Comparison of ENCODE assay signal across 34 mouse cellular contexts in the genomic region with DNA sequence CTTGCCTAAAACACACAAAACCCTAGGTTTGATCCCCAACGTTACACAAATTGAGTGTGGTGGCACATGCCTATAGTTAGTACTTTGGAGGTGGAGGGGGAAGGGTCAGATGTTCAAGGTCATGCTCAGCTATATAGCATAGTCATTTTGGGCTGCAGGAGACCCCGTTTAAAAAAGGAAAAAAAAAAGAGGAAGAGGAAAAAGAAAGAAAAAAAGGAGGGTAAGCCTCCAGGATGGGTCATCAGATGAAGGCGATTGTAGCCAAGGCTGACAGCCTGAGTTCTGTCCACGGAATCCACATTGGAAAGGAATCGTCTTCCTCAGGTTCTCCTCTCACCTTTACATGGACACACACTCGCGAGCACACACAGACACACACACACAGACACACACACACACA. TPM values are rescaled to one million over a fixed set of nuclear protein-coding genes. Genes with fewer than 3 reads are reported as not detected.
DNase-seq lines count a peak whose midpoint lies in the region; ATAC-seq and TF ChIP-seq lines count a peak whose summit lies in the region.
"Had no signal": no experiment of that assay in that cellular context is flagged by ENCODE, and none has a peak within 500 bp of the region (broad histone marks: within the 10 kb centered on the region; RNA-seq: fewer than 3 reads in every experiment).

No protein-coding gene starts in this region.

- 87% methylated on average over 7 of the region's 7 CpGs for WGBS in heart, adult 2 months
- 91% methylated on average over 7 of the region's 7 CpGs for WGBS in hindbrain, embryonic 14.5 days

- DNase-seq in heart, adult 2 months: no peak
- no peak for DNase-seq in heart, postnatal 36 days
- no peak for DNase-seq in lung, postnatal 4 days
- DNase-seq in hindbrain, embryonic 14.5 days (ENCODE audit: low spot score): no peak
- DNase-seq in thymus, postnatal 36 days: no peak
- DNase-seq: adrenal gland, postnatal 10 days; adrenal gland, postnatal 36 days; cerebellum, adult 11-12 months; cerebellum, adult 8-10 months; cerebellum, postnatal 10 days; cerebellum, postnatal 36 days; embryo, embryonic 11 days; gastrocnemius, postnatal 10 days; heart, postnatal 10 days; heart, postnatal 4 days; kidney, adult 11 months had no signal

- H3K9me3 ChIP-seq in ES-Bruce4 (replicated peaks; ENCODE audit: control insufficient read depth, insufficient read depth, low read length, poor library complexity, severe bottlenecking): no peaks in the 10 kb centered on the region
- no peaks in the 10 kb centered on the region for H3K9me3 ChIP-seq in hindbrain, embryonic 14.5 days (ENCODE audit: control insufficient read depth, low read length)
- H3K9me3 ChIP-seq: embryonic facial prominence, embryonic 10.5 days; embryonic facial prominence, embryonic 13.5 days; forebrain, embryonic 12.5 days; forebrain, embryonic 15.5 days; heart, embryonic 12.5 days; heart, embryonic 15.5 days; hindbrain, embryonic 15.5 days had no signal

- peaks cover under 1% of the 10 kb centered on the region; the same call in 1 of the 2 replicates for H3K79me2 ChIP-seq in heart, adult 2 months (replicated peaks; ENCODE audit: control insufficient read depth, insufficient read depth, low read length)

- H3K27me3 ChIP-seq in heart, adult 2 months (ENCODE audit: control insufficient read depth, insufficient read depth, low read length): no peaks in the 10 kb centered on the region
- H3K27me3 ChIP-seq in ES-Bruce4 (ENCODE audit: control insufficient read depth, insufficient read depth, low read length, poor library complexity, severe bottlenecking): no peaks in the 10 kb centered on the region
- H3K27me3 ChIP-seq in hindbrain, embryonic 14.5 days (ENCODE audit: control insufficient read depth, insufficient read depth, low read length): peaks cover 12% of the 10 kb centered on the region
- H3K27me3 ChIP-seq: heart, embryonic 12.5 days; heart, embryonic 15.5 days; Patski had no signal

- TF ChIP-seq CTCF in heart, adult 2 months (IDR thresholded peaks at IDR 0.05): no peak
- no peak for TF ChIP-seq CTCF in ES-Bruce4 (IDR thresholded peaks at IDR 0.05; ENCODE audit: low read depth, low read length)
- no peak for TF ChIP-seq CTCF in bone marrow macrophage, adult 2 months (IDR thresholded peaks at IDR 0.05; ENCODE audit: low read depth, low read length)

- no peak for ATAC-seq in hindbrain, embryonic 14.5 days (ENCODE audit: low FRiP score)
- ATAC-seq: forebrain, embryonic 15.5 days; Patski had no signal

- peak overlapping the region; percentile 71 for H3K27ac ChIP-seq in heart, adult 2 months
- peak overlapping the region; percentile 70 for H3K27ac ChIP-seq in ES-Bruce4 (ENCODE audit: insufficient read depth, low read length)
- H3K27ac ChIP-seq in bone marrow macrophage, adult 2 months (ENCODE audit: insufficient read depth, low read depth, low read length): peak overlapping the region; percentile 86
- no peak overlapping the region for H3K27ac ChIP-seq in hindbrain, embryonic 14.5 days
- H3K27ac ChIP-seq: embryonic facial prominence, embryonic 10.5 days; embryonic facial prominence, embryonic 13.5 days; forebrain, embryonic 12.5 days; forebrain, embryonic 15.5 days; heart, embryonic 15.5 days; hindbrain, embryonic 15.5 days had no signal

- peaks cover 6% of the 10 kb centered on the region; the same call in 1 of the 2 replicates for H3K4me1 ChIP-seq in heart, adult 2 months (ENCODE audit: control insufficient read depth, insufficient read depth, low read length)
- peaks cover 2% of the 10 kb centered on the region for H3K4me1 ChIP-seq in ES-Bruce4 (ENCODE audit: control insufficient read depth, insufficient read depth, low read length)
- H3K4me1 ChIP-seq in bone marrow macrophage, adult 2 months (ENCODE audit: control insufficient read depth, insufficient read depth, low read length): peaks cover 34% of the 10 kb centered on the region
- no peaks in the 10 kb centered on the region for H3K4me1 ChIP-seq in hindbrain, embryonic 14.5 days (replicated peaks; ENCODE audit: control insufficient read depth, insufficient read depth, low read length)
- H3K4me1 ChIP-seq: heart, embryonic 12.5 days had no signal

- intact Hi-C loops in heart, adult 2 months (cut with DNase I): no loop called here
- intact Hi-C loops in heart, postnatal 36 days (cut with DNase I): loop anchor here (10.0 kb wide), 1 partner anchor 1920 kb away; no protein-coding TSS in a partner anchor

- no peak overlapping the region for H3K4me3 ChIP-seq in heart, adult 2 months
- no peak overlapping the region for H3K4me3 ChIP-seq in ES-Bruce4 (ENCODE audit: low read depth, low read length)
- H3K4me3 ChIP-seq in bone marrow macrophage, adult 2 months (ENCODE audit: insufficient read depth, low read length): no peak overlapping the region
- H3K4me3 ChIP-seq in hindbrain, embryonic 14.5 days (replicated peaks; ENCODE audit: low read length): no peak overlapping the region
- H3K4me3 ChIP-seq: embryonic facial prominence, embryonic 10.5 days; embryonic facial prominence, embryonic 13.5 days; erythroblast, embryonic 14.5 days; forebrain, embryonic 12.5 days; forebrain, embryonic 15.5 days; heart, embryonic 12.5 days; heart, embryonic 15.5 days; hindbrain, embryonic 15.5 days had no signal

- H3K4me2 ChIP-seq in hindbrain, embryonic 14.5 days (replicated peaks): no peak overlapping the region
- H3K4me2 ChIP-seq: embryonic facial prominence, embryonic 13.5 days; forebrain, embryonic 12.5 days; forebrain, embryonic 15.5 days; heart, embryonic 12.5 days; heart, embryonic 15.5 days; hindbrain, embryonic 15.5 days had no signal

- TF ChIP-seq POLR2A in heart, adult 2 months (IDR thresholded peaks at IDR 0.05; ENCODE audit: insufficient read depth, low read depth, low read length): no peak
- TF ChIP-seq POLR2A in ES-Bruce4 (IDR thresholded peaks at IDR 0.05; ENCODE audit: insufficient read depth, low read length): no peak
- TF ChIP-seq POLR2A in bone marrow macrophage, adult 2 months (IDR thresholded peaks at IDR 0.05; ENCODE audit: borderline replicate concordance, low read depth, low read length): no peak

- H3K36me3 ChIP-seq in heart, adult 2 months (ENCODE audit: control insufficient read depth, insufficient read depth, low read length): no peaks in the 10 kb centered on the region
- peaks cover 5% of the 10 kb centered on the region; the same call in 1 of the 2 replicates for H3K36me3 ChIP-seq in ES-Bruce4 (ENCODE audit: control insufficient read depth, insufficient read depth, low read length, poor library complexity, severe bottlenecking)
- H3K36me3 ChIP-seq in hindbrain, embryonic 14.5 days (replicated peaks; ENCODE audit: control insufficient read depth, insufficient read depth): peaks cover 19% of the 10 kb centered on the region

- no peak for TF ChIP-seq EP300 in heart, adult 2 months (IDR thresholded peaks at IDR 0.05; ENCODE audit: insufficient read depth, low read depth, low read length)
- no peak for TF ChIP-seq EP300 in ES-Bruce4 (IDR thresholded peaks at IDR 0.05; ENCODE audit: insufficient read depth, low read depth, low read length)

- H3K9ac ChIP-seq in heart, adult 2 months (ENCODE audit: low read depth, low read length): no peak overlapping the region
- no peak overlapping the region for H3K9ac ChIP-seq in ES-Bruce4 (ENCODE audit: low read depth, poor library complexity, severe bottlenecking)
- no peak overlapping the region for H3K9ac ChIP-seq in hindbrain, embryonic 14.5 days
- H3K9ac ChIP-seq: embryonic facial prominence, embryonic 13.5 days; forebrain, embryonic 12.5 days; forebrain, embryonic 15.5 days; heart, embryonic 12.5 days; heart, embryonic 15.5 days; hindbrain, embryonic 15.5 days had no signal

RNA-seq across cellular contexts. Expression of a gene that starts 4.7 kb away (rescaled TPM):
- 10 to 100 TPM; 17.7 to 24.3 TPM for total RNA-seq in heart, adult 2 months (2021)
- polyA plus RNA-seq in heart, adult 2 months (2012; rRNA removed): 13.6 and 14.1 TPM in 2 replicates
- total RNA-seq in heart, postnatal 36 days (2021): 10 to 100 TPM; 23.1 to 27.3 TPM
- 47.3 and 49.9 TPM in 2 replicates for polyA plus RNA-seq in ES-Bruce4 (2011; ENCODE audit: insufficient read depth, insufficient read length, low read depth, missing spikeins)
- polyA plus RNA-seq in bone marrow macrophage, adult 2 months (2012; ENCODE audit: insufficient read depth, insufficient read length, missing spikeins): 85.2 and 95.7 TPM in 2 replicates
- 2.1 and 4.3 TPM in 2 replicates for polyA plus RNA-seq in hindbrain, embryonic 14.5 days (2014; fragmentation: Nextera tagmentation; extraction: Ambion mirVana)

RNA-seq across cellular contexts. Expression of a gene that starts 24.4 kb away (rescaled TPM):
- 1 to 10 TPM; 4.8 TPM for total RNA-seq in heart, adult 2 months (2021)
- polyA plus RNA-seq in heart, adult 2 months (2012; rRNA removed): 2.8 and 4.7 TPM in 2 replicates
- total RNA-seq in heart, postnatal 36 days (2021): 1 to 10 TPM; 4.9 TPM
- polyA plus RNA-seq in ES-Bruce4 (2011; ENCODE audit: insufficient read depth, insufficient read length, low read depth, missing spikeins): 32.7 and 33.5 TPM in 2 replicates
- 6.0 and 7.2 TPM in 2 replicates for polyA plus RNA-seq in bone marrow macrophage, adult 2 months (2012; ENCODE audit: insufficient read depth, insufficient read length, missing spikeins)
- polyA plus RNA-seq in hindbrain, embryonic 14.5 days (2014; fragmentation: Nextera tagmentation; extraction: Ambion mirVana): 16.9 and 21.5 TPM in 2 replicates

RNA-seq across cellular contexts. Expression of a gene that starts 27.8 kb away (rescaled TPM):
- not detected for total RNA-seq in heart, adult 2 months (2021)
- polyA plus RNA-seq in heart, adult 2 months (2012; rRNA removed): 0.56 TPM in 1 of 2 replicates, not detected in the other
- not detected for total RNA-seq in heart, postnatal 36 days (2021)
- 12.6 and 13.8 TPM in 2 replicates for polyA plus RNA-seq in ES-Bruce4 (2011; ENCODE audit: insufficient read depth, insufficient read length, low read depth, missing spikeins)
- polyA plus RNA-seq in bone marrow macrophage, adult 2 months (2012; ENCODE audit: insufficient read depth, insufficient read length, missing spikeins): not detected in 2 replicates
- polyA plus RNA-seq in hindbrain, embryonic 14.5 days (2014; fragmentation: Nextera tagmentation; extraction: Ambion mirVana): not detected in 2 replicates
- total RNA-seq: adrenal gland, adult 18-20 months; adrenal gland, postnatal 10 days; adrenal gland, postnatal 36 days; gastrocnemius, postnatal 10 days; gastrocnemius, postnatal 4 days; heart, postnatal 10 days; heart, postnatal 4 days had no signal
- polyA plus RNA-seq: C2C12; CD4-positive, CD25-positive, alpha-beta regulatory T cell, adult 4 months; cortical plate, adult 2 months; embryonic facial prominence, embryonic 10.5 days; embryonic facial prominence, embryonic 13.5 days; erythroblast, embryonic 14.5 days; forebrain, embryonic 12.5 days; forebrain, embryonic 15.5 days; heart, embryonic 12.5 days; heart, embryonic 15.5 days; hindbrain, embryonic 11.5 days; hindbrain, embryonic 15.5 days; intestine, embryonic 14.5 days had no signal

RNA-seq across cellular contexts. Expression of a gene that starts 39.2 kb away (rescaled TPM):
- 10 to 100 TPM; 15.3 to 16.3 TPM for total RNA-seq in heart, adult 2 months (2021)
- polyA plus RNA-seq in heart, adult 2 months (2012; rRNA removed): 11.1 and 13.5 TPM in 2 replicates
- 10 to 100 TPM; 19.2 to 21.7 TPM for total RNA-seq in heart, postnatal 36 days (2021)
- polyA plus RNA-seq in ES-Bruce4 (2011; ENCODE audit: insufficient read depth, insufficient read length, low read depth, missing spikeins): 186 and 188 TPM in 2 replicates
- polyA plus RNA-seq in bone marrow macrophage, adult 2 months (2012; ENCODE audit: insufficient read depth, insufficient read length, missing spikeins): 259 and 279 TPM in 2 replicates
- polyA plus RNA-seq in hindbrain, embryonic 14.5 days (2014; fragmentation: Nextera tagmentation; extraction: Ambion mirVana): 28.7 and 34.7 TPM in 2 replicates
